Mouse (Mus musculus): Measurements from ENCODE around the gene Olfr791. TPM values are rescaled to one million over a fixed set of nuclear protein-coding genes. Genes with fewer than 3 reads are reported as not detected.

Gene Olfr791
- not detected in 2 replicates for polyA plus RNA-seq (2015; fragmentation: Nextera tagmentation; extraction: Ambion mirVana)

- Histone ChIP-seq H3K9me3 (replicated peaks; ENCODE audit: control insufficient read depth, low read length) (no peaks in the 10 kb centered on the region), H3K9ac (ENCODE audit: low read length) (no peak within 1 kb of the TSS), H3K4me2 (ENCODE audit: low read depth, low read length) (no peak within 1 kb of the TSS), H3K27me3 (ENCODE audit: control insufficient read depth, insufficient read depth, low read length) (no peaks in the 10 kb centered on the region), H3K4me3 (ENCODE audit: low read length) (no peak within 1 kb of the TSS), H3K27ac (ENCODE audit: low read length) (no peak within 1 kb of the TSS), H3K4me1 (ENCODE audit: control insufficient read depth, insufficient read depth, low read length) (no peaks in the 10 kb centered on the region), H3K36me3 (ENCODE audit: control insufficient read depth, insufficient read depth) (no peaks in the 10 kb centered on the region)
- no peak for ATAC-seq (replicated peaks; ENCODE audit: extremely low read depth, insufficient read depth, low FRiP score)
- WGBS: 51% methylated on average over 3 of the region's 3 CpGs
These were observed at the start of gene Olfr791 for GRCm38 (mm10) chr10:129521492-129521891. Olfr791 (plus strand) TSS chr10:129521792.

DNA sequence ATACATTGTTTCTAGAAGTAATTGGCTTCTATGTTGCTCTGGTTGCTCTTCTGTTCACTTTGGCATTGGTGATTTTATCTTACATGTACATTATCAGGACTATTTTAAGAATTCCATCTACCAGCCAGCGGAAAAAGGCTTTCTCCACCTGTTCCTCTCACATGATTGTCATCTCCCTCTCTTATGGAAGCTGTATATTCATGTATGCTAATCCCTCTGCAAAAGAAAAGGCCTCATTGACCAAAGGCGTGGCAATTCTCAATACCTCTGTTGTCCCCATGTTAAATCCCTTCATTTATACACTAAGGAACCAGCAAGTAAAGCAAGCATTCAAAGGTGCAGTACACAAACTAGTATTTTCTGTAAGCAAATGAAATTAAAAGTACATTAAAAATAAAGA lies 48.3 kb upstream of the Olfr791 start:
- 62% methylated on average over 2 of the region's 2 CpGs for WGBS
- H3K9me3 ChIP-seq (replicated peaks; ENCODE audit: control insufficient read depth, low read length): no peaks in the 10 kb centered on the region
- no peaks in the 10 kb centered on the region for H3K4me1 ChIP-seq (ENCODE audit: control insufficient read depth, insufficient read depth, low read length)
- ATAC-seq (replicated peaks; ENCODE audit: extremely low read depth, insufficient read depth, low FRiP score): no peak
- H3K27me3 ChIP-seq (ENCODE audit: control insufficient read depth, insufficient read depth, low read length): no peaks in the 10 kb centered on the region
- no peak overlapping the region for H3K4me2 ChIP-seq (ENCODE audit: low read depth, low read length)
- H3K36me3 ChIP-seq (ENCODE audit: control insufficient read depth, insufficient read depth): no peaks in the 10 kb centered on the region
- no peak overlapping the region for H3K27ac ChIP-seq (ENCODE audit: low read length)
- no peak overlapping the region for H3K9ac ChIP-seq (ENCODE audit: low read length)
- H3K4me3 ChIP-seq (ENCODE audit: low read length): no peak overlapping the region

- H3K27ac ChIP-seq (ENCODE audit: low read length): no peak overlapping the region
- no peak for ATAC-seq (replicated peaks; ENCODE audit: extremely low read depth, insufficient read depth, low FRiP score)
These were observed 47.9 kb upstream of the Olfr791 start for GRCm38 (mm10) chr10:129473723-129474122.

GRCm38 (mm10) chr10:129484452-129484851 lies 37.1 kb upstream of the Olfr791 start, which contains the start of gene Olfr789:
Olfr789 (plus strand) TSS chr10:129484752.
- Histone ChIP-seq H3K9me3 (replicated peaks; ENCODE audit: control insufficient read depth, low read length) (no peaks in the 10 kb centered on the region), H3K27ac (ENCODE audit: low read length) (no peak within 1 kb of the TSS), H3K4me3 (ENCODE audit: low read length) (no peak within 1 kb of the TSS), H3K9ac (ENCODE audit: low read length) (no peak within 1 kb of the TSS), H3K4me1 (ENCODE audit: control insufficient read depth, insufficient read depth, low read length) (no peaks in the 10 kb centered on the region), H3K4me2 (ENCODE audit: low read depth, low read length) (no peak within 1 kb of the TSS), H3K36me3 (ENCODE audit: control insufficient read depth, insufficient read depth) (no peaks in the 10 kb centered on the region), H3K27me3 (ENCODE audit: control insufficient read depth, insufficient read depth, low read length) (no peaks in the 10 kb centered on the region)
- 47% methylated on average over 2 of the region's 2 CpGs for WGBS
- no peak for ATAC-seq (replicated peaks; ENCODE audit: extremely low read depth, insufficient read depth, low FRiP score)

More at GRCm38 (mm10) chr10:129473723-129474122, 47.9 kb upstream of the Olfr791 start:
- no peak overlapping the region for H3K4me2 ChIP-seq (ENCODE audit: low read depth, low read length)
- H3K27me3 ChIP-seq (ENCODE audit: control insufficient read depth, insufficient read depth, low read length): no peaks in the 10 kb centered on the region
- H3K9me3 ChIP-seq (replicated peaks; ENCODE audit: control insufficient read depth, low read length): no peaks in the 10 kb centered on the region
- H3K9ac ChIP-seq (ENCODE audit: low read length): no peak overlapping the region
- no peaks in the 10 kb centered on the region for H3K36me3 ChIP-seq (ENCODE audit: control insufficient read depth, insufficient read depth)
- H3K4me1 ChIP-seq (ENCODE audit: control insufficient read depth, insufficient read depth, low read length): no peaks in the 10 kb centered on the region
- H3K4me3 ChIP-seq (ENCODE audit: low read length): no peak overlapping the region

- Histone ChIP-seq H3K9ac (ENCODE audit: low read length) (no peak overlapping the region), H3K36me3 (ENCODE audit: control insufficient read depth, insufficient read depth) (no peaks in the 10 kb centered on the region), H3K27ac (ENCODE audit: low read length) (no peak overlapping the region), H3K4me1 (ENCODE audit: control insufficient read depth, insufficient read depth, low read length) (no peaks in the 10 kb centered on the region), H3K4me3 (ENCODE audit: low read length) (no peak overlapping the region), H3K27me3 (ENCODE audit: control insufficient read depth, insufficient read depth, low read length) (no peaks in the 10 kb centered on the region), H3K9me3 (replicated peaks; ENCODE audit: control insufficient read depth, low read length) (no peaks in the 10 kb centered on the region), H3K4me2 (ENCODE audit: low read depth, low read length) (no peak overlapping the region)
- ATAC-seq (replicated peaks; ENCODE audit: extremely low read depth, insufficient read depth, low FRiP score): no peak
- WGBS: 71% methylated on average over 2 of the region's 2 CpGs
These were observed 31.5 kb upstream of the Olfr791 start for GRCm38 (mm10) chr10:129490101-129490500.

GRCm38 (mm10) chr10:129498192-129498591 lies 23.4 kb upstream of the Olfr791 start, which contains the start of gene Olfr790:
Olfr790 (plus strand) TSS chr10:129498492.
- H3K27ac ChIP-seq (ENCODE audit: low read length): no peak within 1 kb of the TSS
- no peaks in the 10 kb centered on the region for H3K27me3 ChIP-seq (ENCODE audit: control insufficient read depth, insufficient read depth, low read length)
- no peak for ATAC-seq (replicated peaks; ENCODE audit: extremely low read depth, insufficient read depth, low FRiP score)

GRCm38 (mm10) chr10:129538862-129539261 lies 17.3 kb downstream of the Olfr791 start, which contains the start of gene Olfr792:
Olfr792 (plus strand) TSS chr10:129539162.
- no peak for ATAC-seq (replicated peaks; ENCODE audit: extremely low read depth, insufficient read depth, low FRiP score)
- H3K4me1 ChIP-seq (ENCODE audit: control insufficient read depth, insufficient read depth, low read length): no peaks in the 10 kb centered on the region
- no peak within 1 kb of the TSS for H3K9ac ChIP-seq (ENCODE audit: low read length)
- H3K27me3 ChIP-seq (ENCODE audit: control insufficient read depth, insufficient read depth, low read length): no peaks in the 10 kb centered on the region
- no peaks in the 10 kb centered on the region for H3K36me3 ChIP-seq (ENCODE audit: control insufficient read depth, insufficient read depth)
- 68% methylated on average over 1 of the region's 1 CpGs for WGBS
- no peak within 1 kb of the TSS for H3K4me3 ChIP-seq (ENCODE audit: low read length)
- H3K27ac ChIP-seq (ENCODE audit: low read length): no peak within 1 kb of the TSS
- no peak within 1 kb of the TSS for H3K4me2 ChIP-seq (ENCODE audit: low read depth, low read length)
- no peaks in the 10 kb centered on the region; the same call in none of the 2 replicates for H3K9me3 ChIP-seq (replicated peaks; ENCODE audit: control insufficient read depth, low read length)

More at GRCm38 (mm10) chr10:129498192-129498591, 23.4 kb upstream of the Olfr791 start, which contains the start of gene Olfr790:
- Histone ChIP-seq H3K4me1 (ENCODE audit: control insufficient read depth, insufficient read depth, low read length) (no peaks in the 10 kb centered on the region), H3K9ac (ENCODE audit: low read length) (no peak within 1 kb of the TSS), H3K36me3 (ENCODE audit: control insufficient read depth, insufficient read depth) (no peaks in the 10 kb centered on the region), H3K9me3 (replicated peaks; ENCODE audit: control insufficient read depth, low read length) (no peaks in the 10 kb centered on the region), H3K4me3 (ENCODE audit: low read length) (no peak within 1 kb of the TSS), H3K4me2 (ENCODE audit: low read depth, low read length) (no peak within 1 kb of the TSS)

DNA sequence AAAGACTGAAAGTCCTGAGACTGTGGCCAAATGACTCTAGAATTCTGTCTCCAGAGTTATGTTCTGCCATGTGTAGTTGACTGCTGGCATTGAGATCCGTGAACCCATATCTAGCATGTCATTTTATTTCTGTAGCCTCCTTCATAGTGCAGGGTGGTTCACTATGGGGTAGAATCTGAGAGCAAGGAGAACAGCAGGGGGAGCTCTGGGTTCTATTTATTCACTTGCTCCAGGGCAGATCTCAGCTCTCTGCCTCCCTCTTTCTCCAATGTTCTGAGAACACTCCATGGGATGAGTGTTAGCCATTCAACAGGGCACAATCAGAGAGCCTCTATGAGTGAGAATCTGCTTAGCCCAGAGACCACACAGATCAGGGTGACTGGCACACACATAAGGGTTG lies 27.8 kb downstream of the Olfr791 start:
- no peaks in the 10 kb centered on the region for H3K27me3 ChIP-seq (ENCODE audit: control insufficient read depth, insufficient read depth, low read length)
- no peak overlapping the region for H3K4me3 ChIP-seq (ENCODE audit: low read length)
- no peak overlapping the region for H3K9ac ChIP-seq (ENCODE audit: low read length)
- H3K9me3 ChIP-seq (replicated peaks; ENCODE audit: control insufficient read depth, low read length): peaks cover 4% of the 10 kb centered on the region
- H3K4me2 ChIP-seq (ENCODE audit: low read depth, low read length): no peak overlapping the region
- no peaks in the 10 kb centered on the region for H3K36me3 ChIP-seq (ENCODE audit: control insufficient read depth, insufficient read depth)
- ATAC-seq (replicated peaks; ENCODE audit: extremely low read depth, insufficient read depth, low FRiP score): no peak
- 35% methylated on average over 1 of the region's 1 CpGs for WGBS
- H3K27ac ChIP-seq (ENCODE audit: low read length): no peak overlapping the region
- no peaks in the 10 kb centered on the region for H3K4me1 ChIP-seq (ENCODE audit: control insufficient read depth, insufficient read depth, low read length)

GRCm38 (mm10) chr10:129567355-129567754 lies 45.8 kb downstream of the Olfr791 start, which contains the start of gene Olfr794:
Olfr794 (plus strand) TSS chr10:129567655.
- WGBS: 65% methylated on average over 2 of the region's 2 CpGs
- Histone ChIP-seq H3K9ac (ENCODE audit: low read length) (no peak within 1 kb of the TSS), H3K36me3 (ENCODE audit: control insufficient read depth, insufficient read depth) (no peaks in the 10 kb centered on the region), H3K27ac (ENCODE audit: low read length) (no peak within 1 kb of the TSS), H3K4me3 (ENCODE audit: low read length) (no peak within 1 kb of the TSS), H3K4me1 (ENCODE audit: control insufficient read depth, insufficient read depth, low read length) (no peaks in the 10 kb centered on the region), H3K9me3 (replicated peaks; ENCODE audit: control insufficient read depth, low read length) (no peaks in the 10 kb centered on the region), H3K4me2 (ENCODE audit: low read depth, low read length) (no peak within 1 kb of the TSS), H3K27me3 (ENCODE audit: control insufficient read depth, insufficient read depth, low read length) (no peaks in the 10 kb centered on the region)
- no peak for ATAC-seq (replicated peaks; ENCODE audit: extremely low read depth, insufficient read depth, low FRiP score)

Data from heart, embryonic 16.5 days (tissue).